Mouse (Mus musculus) forebrain, embryonic 11.5 days (tissue): ENCODE measurements at regions not wholly inside any gene's neighbourhood (a gene's known extent, or its start where the extent isn't known, plus 50 kb on each side); places are given as distances from the start of the nearest gene placed in this dataset.

Experiments
- ATAC-seq: fragments of 200-750 bp; cut with Nextera tagmentation; replicated peaks from 2 replicates; pipeline ENCODE4 v1.8.0; 2017; ENCODE audit warnings: moderate TSS enrichment; ENCODE audit not compliant: low FRiP score
- DNase-seq: peaks from one replicate; pipeline ENCODE4 v3.0.0-alpha.2; 2017; ENCODE audit warnings: low spot score
- H3K27ac ChIP-seq: fragments of 300-500 bp; sonication (generic); 2 replicates; pipeline ENCODE4 v1.5.1; 2014; ENCODE audit warnings: low read depth, low read length
- H3K27me3 ChIP-seq: fragments of 300-500 bp; sonication (generic); 2 replicates; pipeline ENCODE4 v1.6.1; 2014; ENCODE audit warnings: mild to moderate bottlenecking, low read length, mixed read lengths; ENCODE audit not compliant: control insufficient read depth, insufficient read depth
- H3K36me3 ChIP-seq: fragments of 300-500 bp; sonication (generic); 2 replicates; pipeline ENCODE4 v1.6.1; 2014; ENCODE audit warnings: mild to moderate bottlenecking, low read length, moderate library complexity, mixed read lengths; ENCODE audit not compliant: control insufficient read depth, insufficient read depth
- H3K4me1 ChIP-seq: fragments of 300-500 bp; sonication (generic); replicated peaks from 2 replicates; pipeline ENCODE4 v1.6.1; 2014; ENCODE audit warnings: low read length, mixed read lengths; ENCODE audit not compliant: control insufficient read depth, insufficient read depth
- H3K4me2 ChIP-seq: fragments of 300-500 bp; sonication (generic); 2 replicates; pipeline ENCODE4 v1.6.1; 2014; ENCODE audit warnings: low read depth, mild to moderate bottlenecking, low read length, moderate library complexity, mixed read lengths; ENCODE audit not compliant: severe bottlenecking
- H3K4me3 ChIP-seq: fragments of 300-500 bp; sonication (generic); 2 replicates; pipeline ENCODE4 v1.5.1; 2014; ENCODE audit warnings: low read depth, low read length
- H3K9ac ChIP-seq: fragments of 300-500 bp; sonication (generic); 2 replicates; pipeline ENCODE4 v1.6.1; 2014; ENCODE audit warnings: low read length
- H3K9me3 ChIP-seq: fragments of 300-500 bp; sonication (generic); 2 replicates; pipeline ENCODE4 v1.6.1; 2016; ENCODE audit warnings: low read length, mixed read lengths; ENCODE audit not compliant: control insufficient read depth
- WGBS: fragments of 180-500 bp; shearing (Covaris S2); extraction: QIAGEN DNeasy Blood & Tissue Kit; methylation state at CpG from one replicate; pipeline ENCODE4 v1.1.7; 2014; 5-methylcytosine and 5-hydroxymethylcytosine counted together

- H3K9ac ChIP-seq = no peak overlapping the region
- 88% methylated on average over 3 of the region's 3 CpGs for WGBS
These were observed 1474.3 kb upstream of the Gm6569 start for GRCm38 (mm10) chr15:72360049-72360448.

DNA sequence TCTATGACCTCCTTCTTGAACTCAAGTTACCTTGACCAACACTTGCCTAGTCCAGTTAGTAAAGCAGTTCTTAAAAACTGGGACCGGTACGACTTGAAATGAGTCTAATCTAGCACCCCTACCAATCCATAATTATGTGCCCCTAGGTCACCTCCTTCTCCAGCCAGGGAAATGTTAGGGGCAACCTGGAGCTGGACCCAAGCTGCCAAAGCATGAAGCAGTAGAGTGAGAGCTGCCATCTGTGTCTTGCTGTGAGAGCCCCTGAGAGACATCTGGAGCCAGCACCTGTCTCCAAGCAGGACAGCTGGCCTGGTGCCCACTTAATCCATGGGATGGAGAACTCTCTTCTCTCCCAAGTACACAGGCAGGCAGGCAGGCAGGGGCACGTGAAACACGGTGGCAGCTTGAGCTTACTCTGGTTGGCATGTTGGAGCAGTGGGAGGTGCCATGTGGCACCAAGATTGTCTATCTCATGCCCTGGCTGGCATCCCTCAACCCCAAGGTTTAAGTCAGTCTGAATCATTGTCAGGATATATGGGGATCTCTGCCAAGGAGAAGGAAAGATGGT is 1473.8 kb upstream of the Gm6569 start:
- Histone ChIP-seq H3K27me3 (no peaks in the 10 kb centered on the region), H3K36me3 (no peaks in the 10 kb centered on the region), H3K4me3 (no peak overlapping the region), H3K9ac (no peak overlapping the region), H3K4me1 (no peaks in the 10 kb centered on the region), H3K4me2 (no peak overlapping the region), H3K27ac (no peak overlapping the region), H3K9me3 (no peaks in the 10 kb centered on the region)
- 86% methylated on average over 4 of the region's 4 CpGs for WGBS
- ATAC-seq = no peak
- DNase-seq = no peak

More at GRCm38 (mm10) chr15:72360049-72360448, 1474.3 kb upstream of the Gm6569 start:
- DNase-seq (no peak), ATAC-seq (no peak)
- Histone ChIP-seq H3K4me2 (no peak overlapping the region), H3K4me1 (no peaks in the 10 kb centered on the region), H3K9me3 (no peaks in the 10 kb centered on the region), H3K27ac (no peak overlapping the region), H3K36me3 (no peaks in the 10 kb centered on the region), H3K27me3 (no peaks in the 10 kb centered on the region), H3K4me3 (no peak overlapping the region)

DNA sequence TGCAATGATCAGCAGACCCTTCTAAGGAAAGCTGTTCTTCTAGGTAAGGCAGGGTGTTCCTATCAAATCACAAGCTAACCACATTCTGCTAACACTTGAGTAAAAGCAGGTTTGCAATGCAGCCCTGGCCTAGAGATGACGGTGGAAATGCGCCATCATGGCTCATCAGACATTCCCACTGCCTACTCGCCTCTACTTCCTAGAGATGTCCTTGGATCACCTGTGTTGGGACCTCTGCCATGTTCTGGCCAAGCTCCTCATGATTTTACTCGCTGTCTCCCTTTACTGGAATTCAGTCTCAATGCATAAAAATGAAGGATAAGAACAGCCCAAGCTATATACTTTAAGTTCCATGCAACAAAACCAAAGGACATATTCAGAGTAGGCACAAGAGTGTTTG is 1461.3 kb upstream of the Gm6569 start:
- 92% methylated on average over 4 of the region's 4 CpGs for WGBS
- no peaks in the 10 kb centered on the region for H3K27me3 ChIP-seq
- no peak overlapping the region for H3K27ac ChIP-seq
- H3K36me3 ChIP-seq = no peaks in the 10 kb centered on the region
- ATAC-seq (no peak), DNase-seq (no peak)
- no peaks in the 10 kb centered on the region for H3K4me1 ChIP-seq
- H3K9ac ChIP-seq = no peak overlapping the region
- H3K4me2 ChIP-seq = no peak overlapping the region
- no peaks in the 10 kb centered on the region for H3K9me3 ChIP-seq
- H3K4me3 ChIP-seq = no peak overlapping the region

DNA sequence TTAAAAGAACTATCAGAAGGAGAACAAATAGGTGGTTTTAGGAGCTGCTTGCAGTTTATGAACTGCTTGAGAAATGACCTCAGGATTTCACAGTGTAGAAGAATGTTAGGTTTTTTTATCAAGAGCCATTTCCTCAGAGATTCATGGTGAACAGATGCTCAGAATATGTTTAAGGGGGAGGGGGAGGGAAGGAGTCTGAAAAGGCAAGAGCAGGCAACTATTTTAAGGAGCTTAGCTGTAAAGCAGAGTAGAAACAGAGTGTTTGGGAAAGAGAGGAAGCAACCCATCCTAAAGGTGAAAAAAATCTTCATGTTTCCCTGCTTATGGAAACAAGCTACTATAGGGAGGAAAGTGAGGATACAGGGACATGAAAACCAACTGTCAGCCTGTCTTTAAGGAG is 1457.2 kb upstream of the Gm6569 start:
- H3K9ac ChIP-seq = no peak overlapping the region
- no peaks in the 10 kb centered on the region; the same call in 1 of the 2 replicates for H3K4me1 ChIP-seq
- no peaks in the 10 kb centered on the region for H3K27me3 ChIP-seq
- H3K36me3 ChIP-seq = no peaks in the 10 kb centered on the region
- H3K27ac ChIP-seq = no peak overlapping the region
- ATAC-seq (no peak), DNase-seq (no peak)
- H3K4me2 ChIP-seq = no peak overlapping the region
- no peak overlapping the region for H3K4me3 ChIP-seq
- H3K9me3 ChIP-seq = no peaks in the 10 kb centered on the region

- WGBS = 22% methylated on average over 4 of the region's 4 CpGs
- Histone ChIP-seq H3K36me3 (no peaks in the 10 kb centered on the region), H3K4me3 (no peak overlapping the region), H3K9ac (no peak overlapping the region), H3K27ac (no peak overlapping the region), H3K9me3 (no peaks in the 10 kb centered on the region), H3K4me2 (no peak overlapping the region), H3K27me3 (no peaks in the 10 kb centered on the region), H3K4me1 (no peaks in the 10 kb centered on the region; the same call in 1 of the 2 replicates)
- no peak for DNase-seq
- ATAC-seq = no peak
These were observed 1455.1 kb upstream of the Gm6569 start for GRCm38 (mm10) chr15:72379291-72379690.

GRCm38 (mm10) chr15:72381164-72381563 is 1453.2 kb upstream of the Gm6569 start:
- no peaks in the 10 kb centered on the region for H3K27me3 ChIP-seq
- no peak for DNase-seq
- WGBS = 86% methylated on average over 8 of the region's 8 CpGs
- H3K27ac ChIP-seq = no peak overlapping the region
- no peak overlapping the region for H3K4me2 ChIP-seq
- no peaks in the 10 kb centered on the region; the same call in 1 of the 2 replicates for H3K4me1 ChIP-seq
- ATAC-seq = no peak
- no peak overlapping the region for H3K9ac ChIP-seq
- no peaks in the 10 kb centered on the region for H3K36me3 ChIP-seq
- no peaks in the 10 kb centered on the region for H3K9me3 ChIP-seq
- no peak overlapping the region for H3K4me3 ChIP-seq

- no peaks in the 10 kb centered on the region for H3K36me3 ChIP-seq
These were observed 1452.6 kb upstream of the Gm6569 start for GRCm38 (mm10) chr15:72381744-72382143.

GRCm38 (mm10) chr15:72382521-72382920 is 1451.8 kb upstream of the Gm6569 start:
- no peaks in the 10 kb centered on the region; the same call in 1 of the 2 replicates for H3K4me1 ChIP-seq
- H3K36me3 ChIP-seq = no peaks in the 10 kb centered on the region
- H3K9me3 ChIP-seq = no peaks in the 10 kb centered on the region
- no peak overlapping the region for H3K27ac ChIP-seq
- ATAC-seq (peak; percentile 53; the same call in 1 of the 2 replicates), DNase-seq (no peak)
- H3K9ac ChIP-seq = no peak overlapping the region
- H3K4me3 ChIP-seq = no peak overlapping the region
- H3K4me2 ChIP-seq = no peak overlapping the region
- WGBS = 75% methylated on average over 6 of the region's 6 CpGs
- no peaks in the 10 kb centered on the region for H3K27me3 ChIP-seq

More at GRCm38 (mm10) chr15:72381744-72382143, 1452.6 kb upstream of the Gm6569 start:
- Histone ChIP-seq H3K27me3 (no peaks in the 10 kb centered on the region), H3K27ac (no peak overlapping the region), H3K4me1 (no peaks in the 10 kb centered on the region; the same call in 1 of the 2 replicates), H3K4me3 (no peak overlapping the region), H3K9ac (no peak overlapping the region), H3K4me2 (no peak overlapping the region), H3K9me3 (no peaks in the 10 kb centered on the region)
- no peak for DNase-seq
- ATAC-seq = no peak
- 89% methylated on average over 5 of the region's 5 CpGs for WGBS

DNA sequence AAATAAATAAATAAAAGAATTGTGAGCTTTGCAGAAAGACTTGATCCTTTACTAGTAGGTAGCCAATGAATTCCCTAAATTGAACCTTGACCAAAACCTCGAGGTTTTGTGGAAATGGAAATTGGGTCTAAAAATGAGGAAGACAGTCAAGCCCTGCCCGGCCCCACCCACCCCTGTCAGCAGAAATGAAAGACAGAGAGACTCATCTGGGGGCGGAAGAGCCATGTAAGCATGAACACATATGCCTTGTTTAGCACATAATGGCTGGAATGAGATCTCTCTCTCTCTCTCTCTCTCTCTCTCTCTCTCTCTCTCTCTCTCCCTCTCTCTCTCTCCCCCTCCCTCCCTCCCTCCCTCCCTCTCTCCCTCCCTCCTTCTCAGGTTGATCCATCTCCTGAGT is 1451.3 kb upstream of the Gm6569 start:
- no peaks in the 10 kb centered on the region for H3K36me3 ChIP-seq
- no peaks in the 10 kb centered on the region for H3K9me3 ChIP-seq
- no peak overlapping the region for H3K27ac ChIP-seq
- no peak overlapping the region for H3K4me3 ChIP-seq
- no peaks in the 10 kb centered on the region; the same call in 1 of the 2 replicates for H3K4me1 ChIP-seq
- no peak overlapping the region for H3K9ac ChIP-seq
- ATAC-seq = no peak
- WGBS = 81% methylated on average over 3 of the region's 3 CpGs
- DNase-seq = no peak
- no peaks in the 10 kb centered on the region for H3K27me3 ChIP-seq
- H3K4me2 ChIP-seq = no peak overlapping the region
